Mouse (Mus musculus) C2C12 (cell line): ENCODE measurements around the gene Bcr. TPM values are rescaled to one million over a fixed set of nuclear protein-coding genes. Genes with fewer than 3 reads are reported as not detected.

Experiments used
- H3K27me3 ChIP-seq: one replicate; pipeline ENCODE4 v1.6.1; 2011; ENCODE audit not compliant: control insufficient read depth, insufficient read depth, insufficient read length
- H3K36me3 ChIP-seq: one replicate; pipeline ENCODE4 v1.6.1; 2011; ENCODE audit not compliant: control insufficient read depth, insufficient read depth
- H3K4me3 ChIP-seq: one replicate; pipeline ENCODE4 v1.5.1; 2011; ENCODE audit warnings: mild to moderate bottlenecking, control low read depth; ENCODE audit not compliant: poor library complexity, insufficient read depth, severe bottlenecking
- H3K79me2 ChIP-seq: one replicate; pipeline ENCODE4 v1.6.1; 2011; ENCODE audit not compliant: control insufficient read depth, insufficient read depth
- H3K79me3 ChIP-seq: one replicate; pipeline ENCODE4 v1.6.1; 2011; ENCODE audit warnings: low read depth, control low read depth
- H3ac ChIP-seq: one replicate; pipeline ENCODE3; 2011; ENCODE audit warnings: low read depth; ENCODE audit not compliant: control insufficient read depth, insufficient read length
- CEBPB ChIP-seq: IDR thresholded peaks from one replicate; pipeline ENCODE4 v1.6.1; 2011; ENCODE audit warnings: low read depth, mild to moderate bottlenecking, control low read depth, moderate library complexity
- CTCF ChIP-seq: IDR thresholded peaks from one replicate; pipeline ENCODE4 v1.5.1; 2011; ENCODE audit not compliant: control insufficient read depth, insufficient read depth, insufficient read length
- FOSL1 ChIP-seq: IDR thresholded peaks from one replicate; pipeline ENCODE4 v1.8.0; 2011; ENCODE audit warnings: mild to moderate bottlenecking, low read length; ENCODE audit not compliant: poor library complexity, insufficient read depth, severe bottlenecking
- MAX ChIP-seq: IDR thresholded peaks from one replicate; pipeline ENCODE4 v1.6.1; 2011; ENCODE audit warnings: mild to moderate bottlenecking, control low read depth
- MYOD1 ChIP-seq: IDR thresholded peaks from one replicate; pipeline ENCODE4 v1.6.1; 2011; ENCODE audit warnings: low read depth; ENCODE audit not compliant: control insufficient read depth, insufficient read length
- MYOG ChIP-seq: IDR thresholded peaks from one replicate; pipeline ENCODE4 v1.6.1; 2011; ENCODE audit not compliant: control insufficient read depth, insufficient read length; ENCODE audit errors: extremely low read depth
- USF1 ChIP-seq: IDR thresholded peaks from one replicate; pipeline ENCODE4 v1.6.1; 2011; ENCODE audit warnings: low read depth, mild to moderate bottlenecking, control low read depth, moderate library complexity
- polyA plus RNA-seq: library from polyadenylated mRNA; unstranded; fragments of >200 nt; fragmentation: generic; extraction: Trizol; gene quantifications from one replicate; pipeline ENCODE4 v1.2.1, GENCODE M21; 2012; ENCODE audit warnings: missing spikeins

The Bcr gene
- polyA plus RNA-seq, 1 experiment: 16.1 TPM

- peak; percentile 59 for TF ChIP-seq USF1
- TF ChIP-seq MYOD1: peak; percentile 22
- no peak for TF ChIP-seq CTCF
- no peak for TF ChIP-seq FOSL1
- no peak for TF ChIP-seq CEBPB
- Histone ChIP-seq H3ac (no peak overlapping the region), H3K4me3 (no peak overlapping the region), H3K27me3 (no peaks in the 10 kb centered on the region), H3K79me2 (peaks cover 81% of the 10 kb centered on the region), H3K79me3 (peaks cover 15% of the 10 kb centered on the region), H3K36me3 (peaks cover 4% of the 10 kb centered on the region)
Observed at GRCm38 (mm10) chr10:75119396-75119795, 59.0 kb downstream of the Bcr start.

GRCm38 (mm10) chr10:75120176-75120575 is 59.8 kb downstream of the Bcr start:
- Histone ChIP-seq H3K79me3 (peaks cover 12% of the 10 kb centered on the region), H3K79me2 (peaks cover 74% of the 10 kb centered on the region), H3K27me3 (no peaks in the 10 kb centered on the region), H3K36me3 (peaks cover 8% of the 10 kb centered on the region), H3ac (no peak overlapping the region), H3K4me3 (no peak overlapping the region)
- TF ChIP-seq MYOG (no peak), CEBPB (no peak), CTCF (no peak), FOSL1 (no peak), USF1 (no peak), MAX (no peak), MYOD1 (no peak)

- TF ChIP-seq MYOD1 (peak; percentile 90), MAX (no peak), CEBPB (no peak)
Observed at GRCm38 (mm10) chr10:75121028-75121427, 60.6 kb downstream of the Bcr start.

GRCm38 (mm10) chr10:75125577-75125976 is 65.2 kb downstream of the Bcr start:
- Histone ChIP-seq H3K4me3 (no peak overlapping the region), H3K36me3 (peaks cover 18% of the 10 kb centered on the region), H3K27me3 (no peaks in the 10 kb centered on the region), H3K79me2 (peaks cover 39% of the 10 kb centered on the region), H3K79me3 (peaks cover 7% of the 10 kb centered on the region), H3ac (no peak overlapping the region)
- TF ChIP-seq MAX: no peak
- TF ChIP-seq CEBPB: no peak
- no peak for TF ChIP-seq MYOD1
- no peak for TF ChIP-seq FOSL1
- TF ChIP-seq MYOG: no peak
- TF ChIP-seq CTCF: no peak
- no peak for TF ChIP-seq USF1

More at GRCm38 (mm10) chr10:75121028-75121427, 60.6 kb downstream of the Bcr start:
- H3K27me3 ChIP-seq: no peaks in the 10 kb centered on the region
- H3K79me2 ChIP-seq: peaks cover 65% of the 10 kb centered on the region
- H3K36me3 ChIP-seq: peaks cover 12% of the 10 kb centered on the region
- no peak overlapping the region for H3ac ChIP-seq
- no peak overlapping the region for H3K4me3 ChIP-seq
- peaks cover 9% of the 10 kb centered on the region for H3K79me3 ChIP-seq

- no peak for TF ChIP-seq USF1
- peak; percentile 59 for TF ChIP-seq MAX
- TF ChIP-seq FOSL1: no peak
- no peak for TF ChIP-seq CTCF
- TF ChIP-seq MYOD1: no peak
- no peak for TF ChIP-seq MYOG
- peaks cover 45% of the 10 kb centered on the region for H3K36me3 ChIP-seq
- H3ac ChIP-seq: no peak overlapping the region
- H3K79me2 ChIP-seq: peaks cover 13% of the 10 kb centered on the region
- H3K4me3 ChIP-seq: no peak overlapping the region
- H3K27me3 ChIP-seq: no peaks in the 10 kb centered on the region
- H3K79me3 ChIP-seq: peaks cover 1% of the 10 kb centered on the region
Observed at GRCm38 (mm10) chr10:75129283-75129710, 68.9 kb downstream of the Bcr start.

GRCm38 (mm10) chr10:75130372-75131046 is 70.1 kb downstream of the Bcr start:
- no peak overlapping the region for H3K4me3 ChIP-seq
- no peaks in the 10 kb centered on the region for H3K27me3 ChIP-seq
- H3ac ChIP-seq: no peak overlapping the region
- H3K36me3 ChIP-seq: peaks cover 46% of the 10 kb centered on the region
- no peak for TF ChIP-seq MYOG
- TF ChIP-seq MAX: no peak
- H3K79me3 ChIP-seq: peaks cover 1% of the 10 kb centered on the region
- H3K79me2 ChIP-seq: peaks cover 11% of the 10 kb centered on the region
